Mouse (Mus musculus): ENCODE measurements around the gene Ssu72.
"Not testable (repeated sequence)": the region's sequence is repeated elsewhere in the genome, so short reads cannot be mapped to it uniquely, and the experiment has no call there.

The Ssu72 gene

GRCm38 (mm10) chr4:155704721-155705591 lies at the start of gene Ssu72:
Ssu72 (plus strand) TSS chr4:155704800.
- peak; percentile 90 to 95 for DNase-seq (ENCODE audit: low spot score in 2 of 2)

GRCm38 (mm10) chr4:155656214-155656751 lies 48.3 kb upstream of the Ssu72 start:
- no peak for DNase-seq (ENCODE audit: low spot score in 2 of 2)

GRCm38 (mm10) chr4:155658961-155659360 lies 45.6 kb upstream of the Ssu72 start:
- DNase-seq (ENCODE audit: low spot score in 2 of 2): no peak

GRCm38 (mm10) chr4:155660641-155661040 lies 44.0 kb upstream of the Ssu72 start:
- no peak for DNase-seq (ENCODE audit: low spot score in 2 of 2)

GRCm38 (mm10) chr4:155666903-155667302 lies 37.7 kb upstream of the Ssu72 start:
- no peak for DNase-seq (ENCODE audit: low spot score in 2 of 2)

- DNase-seq (ENCODE audit: low spot score in 2 of 2): peak; percentile 94 to 95
Measured at GRCm38 (mm10) chr4:155668689-155669597, 35.7 kb upstream of the Ssu72 start, which contains the start of gene Mib2. Mib2 (minus strand) TSS chr4:155669198.

GRCm38 (mm10) chr4:155669598-155670075 lies 35.0 kb upstream of the Ssu72 start:
- DNase-seq (ENCODE audit: low spot score in 2 of 2): no peak

- not testable (repeated sequence) for DNase-seq (ENCODE audit: low spot score in 2 of 2)
Measured at GRCm38 (mm10) chr4:155670236-155670635, 34.4 kb upstream of the Ssu72 start.

GRCm38 (mm10) chr4:155672082-155672481 lies 32.5 kb upstream of the Ssu72 start:
- no peak for DNase-seq (ENCODE audit: low spot score in 2 of 2)

- no peak for DNase-seq (ENCODE audit: low spot score in 2 of 2)
Measured at GRCm38 (mm10) chr4:155675991-155676390, 28.6 kb upstream of the Ssu72 start.

- DNase-seq (ENCODE audit: low spot score in 2 of 2): not testable (repeated sequence)
Measured at GRCm38 (mm10) chr4:155683670-155684277, 20.8 kb upstream of the Ssu72 start.

- DNase-seq (ENCODE audit: low spot score in 2 of 2): not testable (repeated sequence)
Measured at GRCm38 (mm10) chr4:155687764-155688163, 16.8 kb upstream of the Ssu72 start.

GRCm38 (mm10) chr4:155690571-155691375 lies 13.8 kb upstream of the Ssu72 start:
- no peak for DNase-seq (ENCODE audit: low spot score in 2 of 2)

GRCm38 (mm10) chr4:155692421-155692820 lies 12.2 kb upstream of the Ssu72 start:
- no peak for DNase-seq (ENCODE audit: low spot score in 2 of 2)

- peak; percentile 38 to 73 for DNase-seq (ENCODE audit: low spot score in 2 of 2)
Measured at GRCm38 (mm10) chr4:155694111-155694481, 10.5 kb upstream of the Ssu72 start, which contains the start of gene Fndc10. Fndc10 (plus strand) TSS chr4:155694342.

- DNase-seq (ENCODE audit: low spot score in 2 of 2): peak; percentile 30 to 75
Measured at GRCm38 (mm10) chr4:155694482-155695401, 9.9 kb upstream of the Ssu72 start.

- no peak for DNase-seq (ENCODE audit: low spot score in 2 of 2)
Measured at GRCm38 (mm10) chr4:155695531-155696062, 9.0 kb upstream of the Ssu72 start.

GRCm38 (mm10) chr4:155696261-155697255 lies 8.0 kb upstream of the Ssu72 start:
- no peak for DNase-seq (ENCODE audit: low spot score in 2 of 2)

All from urinary bladder, adult 18-20 months (tissue).